Mouse (Mus musculus): Measurements from ENCODE around the gene Fgf22.

The Fgf22 gene

DNA sequence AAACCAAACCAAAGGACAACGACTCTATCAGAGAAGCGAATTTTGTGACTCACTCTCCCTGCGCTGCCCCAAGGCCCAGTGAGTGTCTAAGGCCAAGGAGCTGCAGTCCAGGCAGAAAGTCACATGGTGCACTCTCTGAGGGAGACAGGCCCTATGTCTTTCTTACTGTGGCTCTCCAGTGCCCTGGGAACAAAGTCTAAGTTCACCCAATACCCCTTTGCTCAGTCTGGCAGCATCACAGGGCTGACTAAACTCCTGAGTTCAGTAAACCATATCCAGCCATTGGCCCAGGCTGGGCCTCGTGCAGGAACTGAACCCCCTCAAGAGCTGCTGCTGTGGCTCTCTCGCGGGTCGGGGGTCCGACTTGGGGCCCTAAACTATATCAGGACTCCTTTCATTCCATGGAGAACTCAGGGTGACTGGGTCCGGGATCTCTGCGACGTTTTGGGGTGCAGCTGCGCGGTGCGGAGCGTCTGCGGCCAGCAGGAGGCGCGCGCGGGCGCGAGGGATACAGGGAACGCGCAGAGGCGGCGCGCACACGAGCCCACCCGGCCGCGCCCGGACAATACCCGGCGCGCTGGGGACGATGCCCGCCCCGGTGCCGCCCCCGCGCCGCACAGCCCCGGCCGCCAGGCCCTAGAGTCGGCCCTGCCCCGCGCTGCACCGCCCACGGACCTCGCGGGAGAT is 38.3 kb downstream of the Fgf22 start, which contains the start of gene Palm:
TSS of gene Palm (plus strand) at position 522 of the 687 bp plus-strand sequence.
- peak; percentile 91 for DNase-seq (ENCODE audit: low spot score)

DNA sequence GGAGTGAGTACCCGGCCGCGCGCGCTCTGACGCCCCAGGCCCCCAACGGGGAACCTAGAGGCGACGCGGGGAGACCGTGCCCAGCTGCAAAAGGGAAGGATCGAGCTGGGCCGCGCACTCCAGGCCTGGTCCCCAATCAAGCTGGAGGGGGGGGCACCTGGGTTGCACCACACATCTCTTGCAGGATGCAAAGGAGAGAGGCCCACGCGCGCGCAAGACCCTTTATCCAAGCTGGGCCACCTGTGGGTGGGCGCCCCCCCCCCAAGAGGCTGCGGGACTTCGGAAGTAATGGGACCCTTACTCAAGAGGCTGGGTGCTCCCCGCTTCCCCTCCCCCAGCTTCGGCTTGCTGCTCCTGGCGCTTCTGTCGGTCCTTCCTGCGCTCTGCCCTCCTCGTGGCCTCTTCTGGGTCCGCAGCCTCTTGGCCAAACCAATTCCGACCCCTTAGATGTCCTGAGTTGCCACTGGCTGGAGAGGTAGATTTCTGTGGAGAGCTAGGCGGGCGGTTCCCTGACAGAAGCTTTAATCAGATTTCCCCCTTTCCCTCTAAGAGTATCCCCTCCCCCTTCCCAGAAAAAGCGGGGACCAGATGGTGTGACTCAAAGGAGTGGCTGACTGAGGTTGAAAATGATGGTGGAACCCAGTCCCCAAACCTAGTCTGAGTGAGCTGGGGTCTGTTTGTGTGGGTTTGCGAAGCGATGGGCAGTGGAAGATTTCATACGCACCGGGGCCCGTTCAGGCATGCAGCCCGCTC is 39.0 kb downstream of the Fgf22 start:
- no peak for DNase-seq (ENCODE audit: low spot score)

DNA sequence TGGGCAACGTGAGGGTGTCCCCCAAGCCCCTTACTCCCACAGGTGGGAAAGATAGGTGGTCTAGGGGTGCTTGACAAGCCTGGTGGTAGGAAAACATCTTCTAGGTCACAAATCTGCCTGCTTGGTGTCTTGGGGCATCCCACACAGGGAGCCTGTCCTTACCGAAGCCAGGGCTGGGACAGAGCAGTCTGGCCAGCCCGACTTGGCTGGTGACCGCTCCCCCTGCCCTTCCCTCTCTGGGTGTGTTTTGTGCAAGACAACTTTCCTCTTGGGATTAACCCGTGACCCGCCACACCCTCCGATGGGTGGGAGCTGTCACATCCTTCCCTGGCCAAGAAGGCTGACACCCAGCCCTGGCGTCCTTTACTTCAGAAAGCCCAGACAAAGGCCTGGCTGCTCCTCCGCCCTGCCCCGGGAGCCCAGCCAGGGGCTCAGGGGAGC is 39.6 kb downstream of the Fgf22 start:
- peak; percentile 72 for DNase-seq (ENCODE audit: low spot score)

DNA sequence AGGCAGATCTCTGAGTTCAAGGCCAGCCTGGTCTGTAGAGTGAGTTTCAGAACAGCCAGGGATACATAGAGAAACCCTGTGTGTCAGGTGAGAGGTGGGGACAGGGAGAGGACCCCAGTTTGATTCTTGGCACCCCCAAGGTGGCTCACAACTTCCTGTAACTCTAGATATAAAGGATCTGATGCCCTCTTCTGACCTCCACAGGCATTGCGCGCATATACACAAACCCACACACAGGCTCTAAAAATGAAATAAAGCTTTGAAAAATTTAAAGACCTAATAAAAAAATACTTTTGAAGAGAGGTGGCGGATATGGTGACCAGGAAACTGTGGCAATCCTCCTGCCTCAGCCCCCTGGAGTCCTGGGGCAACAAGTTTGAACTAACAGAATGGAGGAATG is 41.0 kb downstream of the Fgf22 start:
- DNase-seq (ENCODE audit: low spot score): no peak

DNA sequence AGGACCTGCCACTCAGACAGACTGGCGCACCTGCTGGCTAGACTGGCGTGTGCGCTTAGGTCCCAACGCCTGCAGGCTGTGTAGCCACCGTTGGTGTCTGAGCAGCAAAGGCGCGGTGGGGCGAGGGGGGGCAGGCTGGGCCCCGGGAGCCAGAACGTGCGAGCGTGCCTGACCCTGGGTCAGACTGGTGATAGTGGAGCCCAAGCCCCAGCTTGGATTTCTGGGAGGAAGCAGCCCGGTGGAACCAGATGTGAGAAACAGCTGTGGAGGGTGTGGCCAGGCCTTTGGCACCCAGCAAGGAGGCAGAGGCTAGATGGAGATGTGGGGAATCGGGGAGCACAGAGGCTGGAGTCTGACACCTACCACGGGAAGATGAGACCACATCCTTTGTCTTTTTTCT is 42.5 kb downstream of the Fgf22 start:
- no peak for DNase-seq (ENCODE audit: low spot score)

DNA sequence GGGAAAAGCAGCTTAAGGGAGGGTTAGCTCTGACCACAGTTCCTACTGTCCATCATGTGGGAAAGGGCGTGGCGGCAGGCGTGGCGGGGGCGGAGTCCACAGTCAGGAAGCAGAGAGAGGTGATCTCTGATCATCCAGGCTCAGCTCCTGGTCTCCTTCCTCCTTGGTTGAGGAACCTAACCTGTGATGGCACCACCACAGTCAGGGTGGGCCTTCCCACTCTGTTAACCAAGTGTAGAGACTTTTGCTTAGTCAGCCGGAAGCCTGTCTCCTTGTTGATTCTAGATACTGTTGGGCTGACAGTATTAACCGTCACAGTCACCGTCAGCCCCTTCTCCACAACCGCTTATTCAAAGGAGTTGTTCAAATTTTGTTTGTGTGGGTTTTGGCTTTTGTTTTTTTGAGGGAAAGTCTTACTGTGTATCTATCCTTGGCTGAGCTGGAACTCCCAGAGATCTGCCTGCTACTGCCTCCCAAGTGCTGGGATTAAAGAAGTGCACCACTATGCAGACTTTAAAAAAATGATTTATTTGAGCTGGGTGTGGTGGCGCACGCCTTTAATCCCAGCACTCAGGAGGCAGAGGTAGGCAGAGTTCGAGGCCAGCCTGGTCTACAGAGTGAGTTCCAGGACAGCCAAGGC is 43.5 kb downstream of the Fgf22 start:
- no peak for DNase-seq (ENCODE audit: low spot score)

DNA sequence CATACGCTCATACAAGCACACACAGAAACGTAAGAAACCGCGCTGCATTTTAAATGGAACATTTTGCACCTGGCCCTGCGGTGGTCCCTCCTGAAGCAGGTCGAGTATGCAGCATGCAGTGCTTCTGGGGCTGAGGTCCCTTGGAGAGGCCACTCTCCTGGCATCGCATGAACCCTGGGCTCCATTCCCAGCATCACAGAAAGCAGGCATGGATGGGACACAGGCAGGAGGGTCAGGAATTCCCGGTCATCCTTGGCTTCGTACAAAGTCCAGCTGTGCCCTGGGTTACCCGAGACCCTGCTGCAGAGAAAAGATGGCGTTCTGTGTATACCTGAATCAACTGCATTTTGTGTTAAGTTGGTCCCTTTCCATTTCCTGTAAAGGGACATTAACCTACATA is 45.6 kb downstream of the Fgf22 start:
- no peak for DNase-seq (ENCODE audit: low spot score)

DNA sequence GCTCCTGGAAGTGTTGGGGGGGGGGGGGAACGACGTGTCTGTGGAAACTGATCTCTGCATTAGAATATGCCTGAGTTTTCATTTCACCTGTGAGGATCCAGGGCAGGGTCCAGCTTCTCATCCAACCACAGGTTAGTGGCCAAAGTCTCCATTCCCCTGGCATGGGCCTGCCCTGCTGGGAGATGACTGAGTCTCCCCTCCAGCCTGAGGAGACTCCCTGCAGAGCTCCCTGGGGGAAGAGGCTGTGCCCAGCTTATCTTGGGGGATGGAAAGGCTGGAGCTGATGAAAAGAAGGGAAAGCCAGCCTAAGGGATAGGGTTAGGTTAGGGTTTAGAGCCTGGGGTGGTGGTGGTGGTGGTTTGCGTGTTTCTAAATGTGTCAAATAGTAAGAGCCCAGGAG is 47.0 kb downstream of the Fgf22 start:
- DNase-seq (ENCODE audit: low spot score): no peak

DNA sequence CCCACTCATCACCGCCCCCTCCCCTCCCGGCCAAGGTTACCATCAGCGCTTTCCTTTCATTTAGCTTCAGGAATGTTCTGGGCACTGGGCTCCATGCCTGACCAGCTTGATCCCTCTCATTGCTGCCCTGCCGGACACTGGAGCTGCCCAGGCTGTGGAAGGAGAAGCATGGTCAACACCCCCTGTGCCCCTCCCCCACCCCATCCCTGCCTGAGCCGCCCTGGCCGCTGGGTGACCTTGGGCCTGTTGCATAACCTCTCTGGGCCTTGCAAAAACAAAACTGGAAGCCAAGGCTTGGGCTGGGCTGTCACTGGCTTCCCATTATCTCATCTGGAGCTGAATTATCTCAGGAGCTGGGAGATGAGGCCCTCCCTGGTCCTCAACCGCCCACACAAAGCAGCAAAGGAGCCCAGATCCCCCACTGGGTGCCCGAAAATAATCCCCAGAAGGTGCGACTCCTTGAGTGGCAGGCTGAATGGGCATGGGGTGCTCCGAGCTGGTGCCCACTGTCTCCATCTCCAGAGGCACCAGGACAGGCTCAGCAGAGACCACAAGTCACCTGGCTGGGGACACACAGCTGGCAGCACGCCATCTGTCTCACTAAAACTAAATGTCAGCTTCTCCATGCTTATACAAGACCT is 47.6 kb downstream of the Fgf22 start:
- DNase-seq (ENCODE audit: low spot score): peak; percentile 74

DNA sequence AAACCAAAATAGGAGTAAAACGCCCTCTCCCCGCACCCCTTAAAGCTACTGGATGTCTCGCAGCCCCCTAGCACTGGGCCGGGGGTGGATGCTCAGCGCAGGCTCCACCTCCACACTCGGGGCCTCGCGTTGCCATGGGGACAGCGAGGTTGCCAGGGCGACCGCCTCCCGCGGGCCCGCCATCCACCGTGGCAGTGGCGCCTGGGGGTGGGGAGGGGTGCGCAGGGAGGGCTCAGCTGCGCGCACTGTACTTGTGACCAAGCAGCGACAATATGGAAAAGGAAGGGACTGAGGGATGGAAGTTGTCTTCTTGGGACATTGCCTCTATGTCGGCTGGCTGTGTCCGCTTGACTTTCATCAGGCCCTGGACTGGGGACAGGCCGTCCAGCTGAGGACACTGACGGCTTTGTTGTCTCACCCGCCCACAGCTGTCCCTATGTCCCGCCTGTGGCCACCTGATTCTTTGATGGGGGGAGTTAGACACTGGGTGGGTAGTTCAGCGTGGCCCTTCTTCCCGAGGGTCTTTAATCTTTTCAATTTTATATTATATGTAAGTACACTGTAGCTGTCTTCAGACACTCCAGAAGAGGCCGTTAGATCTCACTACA is 48.9 kb downstream of the Fgf22 start:
- DNase-seq (ENCODE audit: low spot score): peak; percentile 79

DNA sequence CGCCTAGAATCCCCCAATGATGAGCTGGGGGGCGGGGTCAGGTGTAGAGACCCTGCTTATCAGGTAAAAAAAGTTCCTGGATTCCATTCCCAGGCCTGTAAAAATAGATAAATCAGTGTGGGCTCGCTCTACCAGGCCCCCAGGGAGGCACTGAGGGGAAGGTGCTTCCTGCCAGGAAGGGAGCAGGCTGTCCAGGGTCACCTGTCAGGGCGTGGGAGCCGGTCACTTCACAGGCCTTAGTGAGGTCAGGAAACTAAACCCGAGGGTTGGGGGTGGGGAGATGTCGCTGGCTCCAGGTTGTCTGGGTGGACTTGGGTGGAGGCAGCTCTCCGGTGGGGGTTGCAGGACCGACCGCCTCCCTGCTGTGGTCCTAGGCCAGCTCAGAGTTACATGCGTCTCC is 50.8 kb downstream of the Fgf22 start:
- DNase-seq (ENCODE audit: low spot score): no peak

DNA sequence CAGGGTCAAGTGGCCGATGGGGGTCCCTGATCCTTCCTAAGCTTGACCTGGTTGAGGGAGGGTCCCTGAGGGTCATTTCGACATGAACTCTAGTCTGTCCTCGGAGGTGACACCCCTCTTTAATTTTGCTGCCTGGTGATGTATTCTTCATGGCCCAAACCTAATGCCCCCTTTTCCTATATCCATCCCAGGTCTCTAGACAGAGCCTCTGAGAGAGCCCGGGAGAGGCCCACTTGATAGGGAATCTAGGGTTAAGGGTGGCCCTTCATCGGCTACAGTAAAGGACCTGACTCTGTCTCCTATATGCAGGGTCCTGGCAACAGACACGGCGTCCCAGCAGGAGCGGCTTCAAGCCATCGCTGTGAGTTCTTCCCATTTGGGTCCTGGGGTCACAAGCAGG is 51.5 kb downstream of the Fgf22 start:
- DNase-seq (ENCODE audit: low spot score): no peak

DNA sequence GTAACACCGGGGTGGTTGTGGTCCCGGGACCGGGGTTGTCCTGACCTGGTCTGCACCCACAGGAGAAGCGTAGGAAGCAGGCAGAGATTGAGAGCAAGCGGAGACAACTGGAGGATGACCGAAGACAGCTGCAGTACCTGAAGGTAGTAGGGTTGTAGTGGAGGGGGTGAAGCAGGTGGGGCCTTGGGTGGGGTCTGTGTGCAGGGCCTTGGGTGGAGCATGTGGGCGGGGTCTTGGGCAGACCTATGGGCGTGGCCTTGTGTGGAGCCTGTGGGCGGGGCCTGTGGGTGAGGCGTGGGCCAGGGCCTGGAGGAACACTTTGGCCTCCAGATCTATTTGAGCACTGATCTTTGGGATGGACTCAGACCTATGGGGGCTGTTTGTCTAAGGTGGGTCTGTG is 52.1 kb downstream of the Fgf22 start:
- no peak for DNase-seq (ENCODE audit: low spot score)

DNA sequence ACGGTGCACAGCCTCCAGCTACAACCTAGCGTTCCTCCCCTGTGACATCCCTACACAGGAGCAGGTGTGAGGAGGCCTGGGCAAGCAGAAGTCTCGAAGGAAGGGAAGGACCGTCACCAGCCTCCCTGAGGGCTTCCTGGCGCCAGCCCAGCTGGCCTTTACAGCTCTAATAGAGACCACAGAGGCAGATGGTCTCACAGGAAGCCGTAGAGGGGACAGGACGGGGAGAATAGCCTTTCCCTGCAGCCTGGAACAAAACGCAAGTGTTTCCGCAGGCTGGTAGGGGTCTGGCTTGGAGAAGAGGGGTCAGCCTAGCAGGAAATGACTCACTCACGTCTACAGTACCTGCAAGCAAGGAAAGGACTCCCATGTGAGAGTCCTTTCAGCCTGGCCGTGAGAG is 53.0 kb downstream of the Fgf22 start:
- DNase-seq (ENCODE audit: low spot score): no peak
